Mouse (Mus musculus) gastrocnemius, adult 2 months (tissue): ENCODE results near the gene Sstr2. TPM values are rescaled to one million over a fixed set of nuclear protein-coding genes. Genes with fewer than 3 reads are reported as not detected.

ENCODE experiments used
- DNase-seq: peaks from one replicate; pipeline ENCODE4 v3.0.0; 2022
- H3K27ac ChIP-seq: fragments of 200-600 bp; 2 replicates; pipeline ENCODE4 v1.8.1; 2022; ENCODE audit warnings: mild to moderate bottlenecking
- H3K4me3 ChIP-seq: fragments of 200-600 bp; 2 replicates; pipeline ENCODE4 v1.8.1; 2022; ENCODE audit warnings: mild to moderate bottlenecking, moderate library complexity
- CTCF ChIP-seq: fragments of 200-600 bp; IDR thresholded peaks from 2 replicates; pipeline ENCODE4 v1.8.1; 2022; ENCODE audit warnings: antibody characterized with exemption, mild to moderate bottlenecking, moderate library complexity
- intact Hi-C: fragments of 180-260 bp; cut with DNase I; formaldehyde crosslinking; loops from one replicate; pipeline ENCODE4 v1.15.1; 2025
- total RNA-seq, 2 experiments: library from RNA; stranded (reverse); gene quantifications; 2 replicates each; pipeline ENCODE4 v1.2.3; 2021

Sstr2 gene
- total RNA-seq, 2 experiments from 2014 or later = not detected

DNA sequence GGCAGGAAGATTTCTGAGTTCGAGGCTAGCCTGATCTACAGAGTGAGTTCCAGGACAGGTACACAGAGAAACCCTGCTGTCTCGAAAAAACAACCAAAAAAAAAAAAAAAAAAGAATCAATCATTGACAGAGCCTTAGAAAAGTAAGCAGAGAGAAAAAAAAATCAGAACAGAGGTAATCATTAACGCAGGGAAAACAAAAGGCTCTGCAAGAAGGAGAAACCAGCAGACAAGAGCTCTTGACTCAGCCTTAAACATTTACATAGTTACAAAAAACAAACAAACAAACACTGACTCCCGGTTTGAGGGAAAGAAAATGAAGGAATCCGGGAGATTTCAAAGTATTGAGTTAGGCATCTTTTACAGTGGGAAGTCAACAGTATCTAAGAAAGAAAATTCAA lies 9.6 kb upstream of the Sstr2 start:
- no peak for DNase-seq
- intact Hi-C loops = no loop called here

DNA sequence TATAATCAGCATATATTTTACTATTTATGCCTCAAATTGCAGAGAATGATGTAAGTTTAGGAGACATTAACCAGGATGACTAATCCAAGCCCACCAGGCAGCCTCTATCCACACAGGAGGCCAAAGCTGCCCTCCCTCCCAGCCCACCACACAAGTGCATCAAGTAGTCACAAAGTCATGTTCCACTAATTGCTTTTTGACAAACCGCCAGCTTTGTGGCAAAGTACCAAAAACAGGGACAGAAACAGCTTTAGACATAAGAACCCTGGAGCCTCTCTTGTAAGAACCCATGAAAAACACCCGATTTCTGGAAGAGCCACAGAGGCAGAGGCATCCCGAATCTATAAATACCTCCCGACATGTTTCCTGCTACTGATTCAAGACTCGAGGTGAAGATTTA lies 8.9 kb upstream of the Sstr2 start:
- Histone ChIP-seq H3K27ac (no peak overlapping the region), H3K4me3 (no peak overlapping the region)
- intact Hi-C loops = no loop called here
- DNase-seq = no peak
- TF ChIP-seq CTCF = no peak

More for the DNA sequence above, 9.6 kb upstream of the Sstr2 start:
- Histone ChIP-seq H3K4me3 (no peak overlapping the region), H3K27ac (no peak overlapping the region)
- no peak for TF ChIP-seq CTCF

DNA sequence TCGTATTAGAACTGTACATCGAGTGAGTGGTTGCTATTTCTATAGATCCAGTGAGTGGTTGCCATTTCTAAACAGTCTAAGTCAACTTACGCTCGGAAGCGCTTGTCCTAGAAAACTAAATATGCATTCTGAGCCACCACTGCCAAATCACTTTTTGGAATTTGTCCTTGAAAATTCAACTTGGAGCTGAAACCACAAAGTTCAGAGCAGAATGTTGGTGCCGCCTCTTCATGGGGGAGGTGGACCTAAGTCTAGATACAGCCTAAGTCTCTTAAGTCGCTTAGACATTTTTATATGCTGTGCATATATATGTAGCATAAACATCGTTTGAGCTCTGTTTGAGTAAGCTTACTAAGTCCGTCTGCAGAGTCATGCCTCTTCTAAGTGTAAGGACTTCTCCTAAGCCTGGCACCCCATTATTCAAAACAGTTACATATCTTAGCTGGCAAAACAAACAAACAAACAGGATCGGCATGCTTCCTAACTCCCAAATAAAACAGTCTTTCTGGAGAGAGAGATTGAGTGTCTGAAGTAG lies 8.0 kb upstream of the Sstr2 start:
- intact Hi-C loops = no loop called here
- Histone ChIP-seq H3K4me3 (no peak overlapping the region), H3K27ac (no peak overlapping the region)
- no peak for DNase-seq
- TF ChIP-seq CTCF = no peak

DNA sequence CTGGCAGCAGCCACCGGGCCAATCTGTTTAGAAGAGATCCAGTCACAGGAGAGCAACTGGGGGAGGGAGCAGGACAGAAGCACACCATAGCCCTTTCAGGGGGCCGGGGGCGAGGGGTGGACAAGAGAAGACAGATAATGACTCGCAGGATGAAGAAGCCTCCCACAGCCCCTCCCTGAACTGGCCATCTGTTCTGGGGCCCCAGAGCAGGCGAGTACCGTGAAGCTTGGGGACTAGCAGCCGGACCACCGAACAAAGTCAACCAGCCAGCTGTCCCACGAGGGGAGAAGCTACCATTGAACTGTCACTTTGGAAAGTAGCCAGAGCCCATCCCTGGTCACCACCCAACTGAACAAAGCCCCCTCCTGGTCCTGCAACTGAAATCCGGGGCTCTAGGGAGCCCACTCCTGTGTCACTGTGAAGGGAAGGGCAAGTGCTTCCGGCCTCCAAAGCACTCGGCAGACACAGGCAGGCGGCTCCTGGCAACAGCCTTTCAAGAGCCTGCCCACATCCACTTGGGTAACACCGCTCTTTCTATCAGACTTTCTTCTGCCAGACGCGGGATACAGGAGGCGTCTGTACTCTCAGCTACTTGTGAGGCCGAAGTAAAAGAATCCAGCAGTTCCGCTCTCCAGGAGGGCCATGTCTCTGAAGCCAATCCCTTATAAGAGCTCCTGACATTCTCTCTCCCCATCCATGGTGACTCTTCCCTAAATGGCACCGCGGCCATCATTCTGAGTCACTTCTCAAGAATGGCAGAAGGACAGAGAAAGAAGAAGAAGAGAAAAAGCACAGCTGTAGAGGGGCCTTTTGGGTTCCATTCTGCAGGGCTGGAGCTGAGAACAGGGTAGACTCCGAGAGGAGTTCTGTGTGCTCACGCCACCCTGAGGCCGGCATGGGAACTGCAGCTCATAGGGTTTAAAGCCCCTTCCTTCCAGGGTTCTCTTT lies 7.2 kb upstream of the Sstr2 start:
- no peak overlapping the region for H3K27ac ChIP-seq
- DNase-seq = peak; percentile 48
- intact Hi-C loops = loop anchor here (2.0 kb wide), 1 partner anchor 315 kb away; no protein-coding TSS in a partner anchor
- TF ChIP-seq CTCF = peak; percentile 81
- H3K4me3 ChIP-seq = peak overlapping the region; percentile 52

DNA sequence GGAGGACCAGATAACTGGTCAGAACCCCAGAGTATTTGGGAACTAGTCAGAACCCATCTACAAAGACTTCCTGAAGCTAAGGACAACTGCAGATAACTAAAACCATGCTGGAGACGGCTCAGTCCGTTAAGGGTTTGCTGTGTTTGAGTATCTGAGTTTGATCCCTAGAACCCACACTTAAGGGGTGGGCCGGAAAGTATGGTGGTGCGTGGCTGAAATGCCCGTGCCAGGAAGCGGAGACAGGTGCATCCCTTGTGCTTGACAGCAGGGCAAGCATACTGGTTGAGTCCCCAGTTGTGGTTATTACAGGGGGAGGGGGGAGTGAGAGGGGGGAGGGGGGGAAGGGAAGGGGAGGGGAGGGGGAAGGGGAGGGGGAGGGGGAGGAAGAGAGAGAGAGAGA lies 4.7 kb upstream of the Sstr2 start:
- intact Hi-C loops = no loop called here

DNA sequence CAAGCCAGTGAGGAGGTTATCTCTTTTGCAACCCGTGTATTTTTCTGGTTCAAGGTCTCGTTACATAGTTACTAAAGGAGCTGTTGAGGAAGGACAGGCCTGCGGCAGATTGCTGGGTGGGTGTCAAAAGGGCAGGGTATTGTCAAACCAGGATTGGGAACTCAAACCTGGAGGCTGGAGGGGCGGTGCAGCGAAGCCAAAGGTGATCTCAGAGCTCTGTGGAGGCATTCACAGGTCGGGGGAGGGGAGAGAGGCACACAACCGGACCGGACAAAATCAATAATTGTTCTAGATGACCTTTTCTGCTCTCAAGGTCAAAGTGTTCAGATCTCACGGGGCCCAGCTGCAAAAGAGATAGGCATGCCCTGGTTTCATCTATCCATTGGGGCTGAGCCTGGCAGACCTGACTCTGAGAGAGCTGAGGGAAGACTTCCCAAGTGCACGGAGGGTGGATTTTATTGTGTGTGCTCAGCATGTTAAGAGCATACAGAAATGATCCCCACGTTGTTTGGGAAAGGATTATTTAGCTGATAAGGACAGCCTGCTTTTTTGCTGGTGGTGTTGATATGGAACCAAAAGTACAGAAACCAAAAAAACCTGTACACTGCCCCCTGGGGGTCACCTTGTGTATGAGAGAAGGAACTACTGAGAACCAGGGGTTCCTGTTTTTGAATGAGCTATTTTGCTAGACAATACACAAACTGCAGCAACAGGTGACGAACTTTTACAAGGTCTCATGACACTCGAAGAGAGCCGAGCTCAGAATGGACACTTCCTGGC lies 1.8 kb upstream of the Sstr2 start:
- Histone ChIP-seq H3K4me3 (no peak overlapping the region), H3K27ac (no peak overlapping the region)
- DNase-seq = peak; percentile 58
- intact Hi-C loops = loop anchor here (2.0 kb wide), 1 partner anchor 445 kb away; no protein-coding TSS in a partner anchor
- peak; percentile 68 for TF ChIP-seq CTCF

More for the DNA sequence above, 4.7 kb upstream of the Sstr2 start:
- Histone ChIP-seq H3K27ac (no peak overlapping the region), H3K4me3 (no peak overlapping the region)
- DNase-seq = no peak
- no peak for TF ChIP-seq CTCF

DNA sequence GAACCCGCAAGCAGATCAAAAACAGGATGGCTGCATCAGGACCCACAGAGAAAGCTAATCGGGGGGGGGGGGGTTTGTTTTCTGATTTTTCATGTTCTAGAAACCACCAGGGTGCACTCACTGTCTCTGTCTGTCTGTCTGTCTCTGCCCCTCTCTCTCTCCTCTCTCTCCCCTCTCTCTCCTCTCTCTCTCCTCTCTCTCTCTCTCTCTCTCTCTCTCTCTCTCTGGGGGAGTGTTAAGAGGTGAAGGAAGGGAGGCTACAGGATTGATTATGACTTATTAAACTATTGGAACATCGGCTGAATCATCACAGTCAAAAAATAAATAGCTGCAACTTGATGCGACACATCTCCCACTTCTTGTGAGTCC lies 855 bp upstream of the Sstr2 start:
- intact Hi-C loops = no loop called here
- no peak for DNase-seq
- H3K4me3 ChIP-seq = peak overlapping the region; percentile 70
- H3K27ac ChIP-seq = no peak overlapping the region
- no peak for TF ChIP-seq CTCF

DNA sequence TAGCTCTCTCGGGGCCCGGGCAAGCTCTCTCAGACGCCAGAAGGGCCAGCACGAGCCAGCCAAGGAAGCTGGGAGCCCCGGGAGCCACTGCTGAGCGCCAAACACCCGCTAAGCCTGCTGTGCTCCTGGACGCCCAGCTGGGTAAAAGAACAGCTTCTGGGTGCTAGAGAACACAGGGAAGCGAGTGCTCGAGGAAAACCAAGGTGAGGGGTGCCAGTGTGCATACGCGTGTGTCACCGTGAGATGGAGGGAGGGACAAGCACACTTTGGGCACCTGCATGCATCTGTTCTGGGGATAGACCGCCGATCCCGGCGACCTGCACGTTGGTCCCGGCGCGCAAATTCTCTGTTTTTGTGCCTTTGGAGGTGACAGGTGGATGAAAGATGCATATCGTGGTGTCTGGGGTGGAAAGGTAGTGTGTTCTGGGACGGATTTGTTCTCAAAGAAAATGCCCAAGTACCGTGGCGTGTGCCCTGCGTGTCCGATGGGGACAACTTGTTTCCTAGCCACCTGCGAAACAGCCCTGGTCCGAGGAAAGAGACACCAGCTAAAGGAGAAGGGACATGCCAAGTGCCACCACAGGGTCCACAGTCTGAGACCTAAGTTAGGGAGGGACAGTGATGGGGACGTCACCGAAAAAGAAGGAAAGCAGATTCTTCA lies 408 bp downstream of the Sstr2 start:
- H3K4me3 ChIP-seq = peak overlapping the region; percentile 70
- DNase-seq = no peak
- intact Hi-C loops = no loop called here
- no peak for TF ChIP-seq CTCF
- no peak overlapping the region for H3K27ac ChIP-seq

DNA sequence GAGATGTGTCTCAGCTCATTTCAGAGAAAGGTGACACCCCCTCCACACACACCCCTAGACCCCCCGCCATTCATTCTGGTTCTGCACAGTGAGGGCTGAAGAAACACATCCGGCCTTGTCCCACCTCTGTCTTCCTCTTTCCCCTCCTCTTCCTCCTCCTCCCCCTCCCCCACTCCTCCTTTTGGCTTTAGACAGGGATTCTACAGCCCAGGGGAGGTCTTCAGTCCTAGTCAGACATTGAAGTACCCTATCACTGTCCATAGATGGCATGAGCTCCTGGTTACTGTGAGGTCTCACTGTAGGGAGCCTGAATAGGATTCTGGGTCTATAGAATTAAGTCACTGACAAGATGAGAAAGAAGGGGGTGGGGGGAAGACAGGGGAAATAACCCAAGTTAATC lies 1.9 kb downstream of the Sstr2 start:
- Histone ChIP-seq H3K4me3 (no peak overlapping the region), H3K27ac (no peak overlapping the region)
- no peak for DNase-seq
- no peak for TF ChIP-seq CTCF
- intact Hi-C loops = no loop called here

DNA sequence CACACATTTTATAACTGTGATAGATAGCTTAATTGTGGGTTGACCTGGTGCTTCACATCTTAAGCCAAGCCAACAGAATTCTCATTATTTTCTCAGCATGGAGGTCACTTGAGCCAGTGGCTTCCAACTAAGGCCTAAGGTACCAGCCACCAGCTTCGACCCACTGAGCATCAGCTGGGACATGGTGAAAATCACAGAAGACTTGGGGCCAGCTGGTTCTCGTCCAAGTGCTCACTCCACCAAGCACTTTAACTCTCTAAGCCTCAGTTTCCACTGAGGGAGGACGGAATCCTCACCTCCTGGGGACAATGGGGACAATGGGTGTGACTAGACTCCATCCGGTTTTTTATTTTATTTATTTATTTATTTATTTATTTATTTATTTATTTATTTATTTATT lies 2.9 kb downstream of the Sstr2 start:
- no peak for TF ChIP-seq CTCF
- no peak overlapping the region for H3K27ac ChIP-seq
- H3K4me3 ChIP-seq = no peak overlapping the region
- intact Hi-C loops = no loop called here
- DNase-seq = no peak

DNA sequence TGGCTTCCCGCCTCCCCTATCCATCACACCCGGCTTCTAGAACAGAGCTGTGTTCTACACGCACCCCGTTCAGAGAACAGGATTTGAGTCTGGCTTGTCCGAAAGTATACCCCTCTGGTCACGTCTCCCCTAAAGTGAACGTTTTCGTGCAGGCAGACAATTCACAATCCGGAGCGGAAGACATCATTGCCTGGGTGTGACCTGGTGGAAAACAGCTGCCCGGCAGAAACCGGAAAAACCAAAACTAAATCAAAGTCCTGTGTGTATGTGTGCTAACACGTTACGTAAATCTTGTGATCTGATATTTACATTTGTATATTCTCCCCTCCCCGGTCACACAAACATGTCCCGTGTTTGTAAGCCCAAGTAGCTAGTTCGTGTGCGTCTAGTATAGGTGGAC lies 6.3 kb downstream of the Sstr2 start:
- intact Hi-C loops = no loop called here
- no peak for DNase-seq
- no peak for TF ChIP-seq CTCF
- Histone ChIP-seq H3K4me3 (no peak overlapping the region), H3K27ac (no peak overlapping the region)

DNA sequence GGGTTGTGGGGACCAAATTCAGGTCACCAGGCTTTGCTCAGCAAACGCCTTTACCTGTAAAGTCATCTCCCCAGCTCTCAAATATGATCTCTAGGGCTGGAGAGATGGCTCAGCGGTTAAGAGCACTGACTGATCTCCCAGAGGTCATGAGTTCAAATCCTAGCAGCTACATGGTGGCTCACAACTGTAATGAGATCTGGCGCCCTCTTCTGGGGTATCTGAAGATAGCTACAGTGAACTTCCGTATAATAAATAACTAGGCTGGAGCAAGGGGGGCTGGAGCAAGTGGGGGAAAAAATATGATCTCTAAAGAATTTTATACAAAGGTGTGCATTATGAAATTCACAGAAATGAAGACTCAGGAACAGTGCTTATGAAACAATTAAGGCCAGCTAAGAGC lies 8.6 kb downstream of the Sstr2 start:
- H3K4me3 ChIP-seq = no peak overlapping the region
- intact Hi-C loops = no loop called here
- no peak for DNase-seq
- no peak overlapping the region for H3K27ac ChIP-seq
- peak; percentile 49 for TF ChIP-seq CTCF
